Mouse (Mus musculus): Measurements from ENCODE around the gene Fam171a2. TPM values are rescaled to one million over a fixed set of nuclear protein-coding genes. Genes with fewer than 3 reads are reported as not detected.
A peak's percentile ranks its signal among the peaks of the same experiment; 100 is the strongest.

The Fam171a2 gene
- polyA plus RNA-seq, 1 experiment from 2014 or later, result 11.6 TPM

- no peak overlapping the region for H3K4me2 ChIP-seq (ENCODE audit: low read depth)
Observed at GRCm38 (mm10) chr11:102398007-102398825, 49.3 kb downstream of the Fam171a2 start.

GRCm38 (mm10) chr11:102396671-102397141 lies 50.8 kb downstream of the Fam171a2 start:
- 83% methylated on average over 7 of the region's 7 CpGs for WGBS
- DNase-seq (ENCODE audit: low spot score) (no peak), ATAC-seq (ENCODE audit: insufficient read depth, low FRiP score, low TSS enrichment) (no peak)
- Histone ChIP-seq H3K9me3 (ENCODE audit: control insufficient read depth, low read length) (no peaks in the 10 kb centered on the region), H3K36me3 (ENCODE audit: control insufficient read depth, insufficient read depth, low read length) (peaks cover 3% of the 10 kb centered on the region; the same call in 1 of the 2 replicates), H3K4me3 (ENCODE audit: low read depth, low read length) (peak overlapping the region; percentile 10; the same call in 1 of the 2 replicates), H3K27me3 (ENCODE audit: control insufficient read depth, insufficient read depth, low read length) (peaks cover 21% of the 10 kb centered on the region), H3K27ac (ENCODE audit: low read depth, low read length) (no peak overlapping the region), H3K9ac (ENCODE audit: low read length) (no peak overlapping the region), H3K4me1 (ENCODE audit: control insufficient read depth, insufficient read depth, low read length) (peaks cover 25% of the 10 kb centered on the region), H3K4me2 (ENCODE audit: low read depth) (peak overlapping the region; percentile 85)

More at GRCm38 (mm10) chr11:102398007-102398825, 49.3 kb downstream of the Fam171a2 start:
- peaks cover 21% of the 10 kb centered on the region for H3K27me3 ChIP-seq (ENCODE audit: control insufficient read depth, insufficient read depth, low read length)
- no peak overlapping the region for H3K27ac ChIP-seq (ENCODE audit: low read depth, low read length)
- ATAC-seq (ENCODE audit: insufficient read depth, low FRiP score, low TSS enrichment) (no peak), DNase-seq (ENCODE audit: low spot score) (no peak)
- H3K9me3 ChIP-seq (ENCODE audit: control insufficient read depth, low read length), result no peaks in the 10 kb centered on the region
- H3K9ac ChIP-seq (ENCODE audit: low read length), result no peak overlapping the region
- WGBS, result 84% methylated on average over 20 of the region's 20 CpGs
- H3K4me1 ChIP-seq (ENCODE audit: control insufficient read depth, insufficient read depth, low read length), result peaks cover 31% of the 10 kb centered on the region
- no peak overlapping the region for H3K4me3 ChIP-seq (ENCODE audit: low read depth, low read length)
- peaks cover 5% of the 10 kb centered on the region for H3K36me3 ChIP-seq (ENCODE audit: control insufficient read depth, insufficient read depth, low read length)

GRCm38 (mm10) chr11:102396263-102396662 lies 51.2 kb downstream of the Fam171a2 start:
- DNase-seq (ENCODE audit: low spot score) (no peak), ATAC-seq (ENCODE audit: insufficient read depth, low FRiP score, low TSS enrichment) (no peak)
- Histone ChIP-seq H3K27ac (ENCODE audit: low read depth, low read length) (no peak overlapping the region), H3K27me3 (ENCODE audit: control insufficient read depth, insufficient read depth, low read length) (peaks cover 21% of the 10 kb centered on the region), H3K9ac (ENCODE audit: low read length) (no peak overlapping the region), H3K4me1 (ENCODE audit: control insufficient read depth, insufficient read depth, low read length) (peaks cover 25% of the 10 kb centered on the region), H3K4me3 (ENCODE audit: low read depth, low read length) (peak overlapping the region; percentile 10; the same call in 1 of the 2 replicates), H3K4me2 (ENCODE audit: low read depth) (peak overlapping the region; percentile 85), H3K36me3 (ENCODE audit: control insufficient read depth, insufficient read depth, low read length) (peaks cover 3% of the 10 kb centered on the region; the same call in 1 of the 2 replicates), H3K9me3 (ENCODE audit: control insufficient read depth, low read length) (no peaks in the 10 kb centered on the region)
- WGBS, result 71% methylated on average over 6 of the region's 6 CpGs

GRCm38 (mm10) chr11:102395250-102395649 lies 52.2 kb downstream of the Fam171a2 start:
- H3K36me3 ChIP-seq (ENCODE audit: control insufficient read depth, insufficient read depth, low read length), result peaks cover 3% of the 10 kb centered on the region; the same call in 1 of the 2 replicates
- peak overlapping the region; percentile 65 for H3K4me3 ChIP-seq (ENCODE audit: low read depth, low read length)
- ATAC-seq (ENCODE audit: insufficient read depth, low FRiP score, low TSS enrichment), result 0 out of 2 replicates have a peak, but pooled peaks have one; percentile 31
- no peak overlapping the region for H3K27ac ChIP-seq (ENCODE audit: low read depth, low read length)
- H3K27me3 ChIP-seq (ENCODE audit: control insufficient read depth, insufficient read depth, low read length), result peaks cover 17% of the 10 kb centered on the region
- peak overlapping the region; percentile 85 for H3K4me2 ChIP-seq (ENCODE audit: low read depth)
- peak overlapping the region; percentile 43 for H3K9ac ChIP-seq (ENCODE audit: low read length)
- peaks cover 25% of the 10 kb centered on the region for H3K4me1 ChIP-seq (ENCODE audit: control insufficient read depth, insufficient read depth, low read length)
- no peaks in the 10 kb centered on the region for H3K9me3 ChIP-seq (ENCODE audit: control insufficient read depth, low read length)
- 2% methylated on average over 5 of the region's 5 CpGs for WGBS
- DNase-seq (ENCODE audit: low spot score), result peak; percentile 70

GRCm38 (mm10) chr11:102394421-102395124 lies 52.9 kb downstream of the Fam171a2 start:
- peak overlapping the region; percentile 85 for H3K4me2 ChIP-seq (ENCODE audit: low read depth)
- 81% methylated on average over 9 of the region's 9 CpGs for WGBS
- ATAC-seq (ENCODE audit: insufficient read depth, low FRiP score, low TSS enrichment) (no peak), DNase-seq (ENCODE audit: low spot score) (no peak)
- H3K9me3 ChIP-seq (ENCODE audit: control insufficient read depth, low read length), result no peaks in the 10 kb centered on the region
- peaks cover 23% of the 10 kb centered on the region for H3K4me1 ChIP-seq (ENCODE audit: control insufficient read depth, insufficient read depth, low read length)
- H3K27me3 ChIP-seq (ENCODE audit: control insufficient read depth, insufficient read depth, low read length), result peaks cover 10% of the 10 kb centered on the region
- peak overlapping the region; percentile 2; the same call in 1 of the 2 replicates for H3K27ac ChIP-seq (ENCODE audit: low read depth, low read length)
- H3K4me3 ChIP-seq (ENCODE audit: low read depth, low read length), result peak overlapping the region; percentile 65
- H3K9ac ChIP-seq (ENCODE audit: low read length), result peak overlapping the region; percentile 83
- peaks cover 1% of the 10 kb centered on the region; the same call in 1 of the 2 replicates for H3K36me3 ChIP-seq (ENCODE audit: control insufficient read depth, insufficient read depth, low read length)

GRCm38 (mm10) chr11:102393719-102394420 lies 53.6 kb downstream of the Fam171a2 start:
- DNase-seq (ENCODE audit: low spot score), result peak; percentile 24
- Histone ChIP-seq H3K4me2 (ENCODE audit: low read depth) (peak overlapping the region; percentile 85), H3K27me3 (ENCODE audit: control insufficient read depth, insufficient read depth, low read length) (peaks cover 3% of the 10 kb centered on the region), H3K36me3 (ENCODE audit: control insufficient read depth, insufficient read depth, low read length) (no peaks in the 10 kb centered on the region), H3K9me3 (ENCODE audit: control insufficient read depth, low read length) (no peaks in the 10 kb centered on the region), H3K27ac (ENCODE audit: low read depth, low read length) (peak overlapping the region; percentile 84), H3K4me1 (ENCODE audit: control insufficient read depth, insufficient read depth, low read length) (peaks cover 21% of the 10 kb centered on the region), H3K9ac (ENCODE audit: low read length) (peak overlapping the region; percentile 83), H3K4me3 (ENCODE audit: low read depth, low read length) (peak overlapping the region; percentile 65)
- peak; percentile 42 for ATAC-seq (ENCODE audit: insufficient read depth, low FRiP score, low TSS enrichment)
- 7% methylated on average over 17 of the region's 17 CpGs for WGBS

GRCm38 (mm10) chr11:102393238-102393634 lies 54.2 kb downstream of the Fam171a2 start, which contains the start of gene Rundc3a:
Gene Rundc3a, plus strand, starts transcription at chr11:102393403.
- H3K4me3 ChIP-seq (ENCODE audit: low read depth, low read length), result peak within 1 kb of the TSS; percentile 65
- H3K27ac ChIP-seq (ENCODE audit: low read depth, low read length), result peak within 1 kb of the TSS; percentile 84
- peaks cover 21% of the 10 kb centered on the region for H3K4me1 ChIP-seq (ENCODE audit: control insufficient read depth, insufficient read depth, low read length)
- no peaks in the 10 kb centered on the region for H3K36me3 ChIP-seq (ENCODE audit: control insufficient read depth, insufficient read depth, low read length)
- H3K4me2 ChIP-seq (ENCODE audit: low read depth), result peak within 1 kb of the TSS; percentile 85
- peaks cover 3% of the 10 kb centered on the region; the same call in 1 of the 2 replicates for H3K27me3 ChIP-seq (ENCODE audit: control insufficient read depth, insufficient read depth, low read length)
- no peaks in the 10 kb centered on the region for H3K9me3 ChIP-seq (ENCODE audit: control insufficient read depth, low read length)
- ATAC-seq (ENCODE audit: insufficient read depth, low FRiP score, low TSS enrichment) (peak; percentile 82), DNase-seq (ENCODE audit: low spot score) (peak; percentile 96)
- WGBS, result 1% methylated on average over 29 of the region's 34 CpGs
- peak within 1 kb of the TSS; percentile 83 for H3K9ac ChIP-seq (ENCODE audit: low read length)
